ENCODE assay signal across 13 mouse cellular contexts in the genomic region with DNA sequence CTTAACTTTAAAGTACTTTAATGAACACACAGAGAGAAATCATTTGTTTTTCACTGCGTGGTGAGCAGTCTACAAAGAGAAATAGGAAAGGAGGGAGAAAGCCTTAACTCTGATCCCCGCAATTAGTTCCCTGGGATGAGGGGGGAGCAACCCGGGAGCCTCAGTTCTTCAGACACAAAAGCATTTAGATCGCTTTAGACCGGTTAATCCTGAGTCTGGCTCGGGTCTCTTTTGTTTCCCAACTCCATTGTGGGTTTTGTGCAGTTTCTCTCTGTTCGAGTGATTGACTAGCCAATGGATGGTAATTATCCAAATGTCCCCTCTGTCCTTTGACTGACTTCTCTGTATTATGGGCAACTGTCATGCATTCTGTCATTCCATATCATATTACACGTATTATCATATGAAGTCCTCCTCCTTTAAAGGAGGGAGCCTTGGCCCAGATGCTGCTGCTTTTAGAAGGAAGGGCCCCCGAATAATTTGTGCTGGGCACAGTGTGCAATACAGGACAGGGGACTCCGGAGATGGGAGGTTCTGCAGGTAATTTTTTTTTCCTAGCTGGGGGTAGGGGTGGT. TPM values are rescaled to one million over a fixed set of nuclear protein-coding genes. Genes with fewer than 3 reads are reported as not detected.
DNase-seq lines count a peak whose midpoint lies in the region; ATAC-seq and TF ChIP-seq lines count a peak whose summit lies in the region.
"Had no signal": no experiment of that assay in that cellular context is flagged by ENCODE, and none has a peak within 500 bp of the region (broad histone marks: within the 10 kb centered on the region; RNA-seq: fewer than 3 reads in every experiment).

No protein-coding gene starts in this region.

- H3K27ac ChIP-seq in forebrain, embryonic 12.5 days = peak overlapping the region; percentile 97
- no peak overlapping the region for H3K27ac ChIP-seq in limb, embryonic 10.5 days
- no peak overlapping the region for H3K27ac ChIP-seq in neural tube, embryonic 15.5 days (replicated peaks)
- no peak overlapping the region for H3K27ac ChIP-seq in stomach, postnatal 0 days (replicated peaks)
- H3K27ac ChIP-seq in liver, embryonic 12.5 days = no peak overlapping the region
- H3K27ac ChIP-seq: heart, adult 2 months had no signal

- peak; percentile 53; the same call in 1 of the 2 replicates for ATAC-seq in forebrain, embryonic 12.5 days (ENCODE audit: low FRiP score)
- ATAC-seq in neural tube, embryonic 15.5 days (ENCODE audit: low FRiP score) = no peak
- ATAC-seq in stomach, postnatal 0 days (ENCODE audit: low FRiP score, low TSS enrichment) = no peak
- ATAC-seq in liver, embryonic 12.5 days = no peak

- peaks cover 49% of the 10 kb centered on the region for H3K4me1 ChIP-seq in forebrain, embryonic 12.5 days
- H3K4me1 ChIP-seq in limb, embryonic 10.5 days = peaks cover 48% of the 10 kb centered on the region
- peaks cover 10% of the 10 kb centered on the region for H3K4me1 ChIP-seq in neural tube, embryonic 15.5 days
- H3K4me1 ChIP-seq in stomach, postnatal 0 days (replicated peaks; ENCODE audit: control insufficient read depth, insufficient read depth) = peaks cover 3% of the 10 kb centered on the region; the same call in 1 of the 2 replicates
- H3K4me1 ChIP-seq in liver, embryonic 12.5 days = peaks cover 9% of the 10 kb centered on the region

- peak overlapping the region; percentile 99 for H3K9ac ChIP-seq in forebrain, embryonic 12.5 days
- H3K9ac ChIP-seq in neural tube, embryonic 15.5 days (replicated peaks) = no peak overlapping the region
- H3K9ac ChIP-seq in stomach, postnatal 0 days (ENCODE audit: low read length) = no peak overlapping the region
- H3K9ac ChIP-seq in liver, embryonic 12.5 days = no peak overlapping the region

- TF ChIP-seq EP300 in stomach, postnatal 0 days (optimal IDR thresholded peaks at IDR 0.05) = no peak

- no peaks in the 10 kb centered on the region for H3K36me3 ChIP-seq in forebrain, embryonic 12.5 days (replicated peaks)
- no peaks in the 10 kb centered on the region for H3K36me3 ChIP-seq in limb, embryonic 10.5 days
- H3K36me3 ChIP-seq in neural tube, embryonic 15.5 days = no peaks in the 10 kb centered on the region
- H3K36me3 ChIP-seq in stomach, postnatal 0 days (ENCODE audit: control insufficient read depth, insufficient read depth, low read length) = no peaks in the 10 kb centered on the region
- no peaks in the 10 kb centered on the region for H3K36me3 ChIP-seq in liver, embryonic 12.5 days
- H3K36me3 ChIP-seq: G1E had no signal

- peak; percentile 54 for DNase-seq in embryo, embryonic 11 days
- no peak for DNase-seq in limb, embryonic 10.5 days (ENCODE audit: low spot score)
- DNase-seq in urinary bladder, postnatal 14 days (ENCODE audit: low spot score) = no peak
- no peak for DNase-seq in stomach, postnatal 0 days (ENCODE audit: low spot score)
- DNase-seq: adrenal gland, postnatal 14 days; cerebellum, adult 8-10 months; heart, adult 2 months; lung, postnatal 10 days; right cerebral cortex, postnatal 14 days had no signal

- TF ChIP-seq CTCF in stomach, postnatal 0 days (IDR thresholded peaks at IDR 0.05; ENCODE audit: low read depth) = no peak

- H3K27me3 ChIP-seq in forebrain, embryonic 12.5 days = peaks cover 75% of the 10 kb centered on the region
- peaks cover 100% of the 10 kb centered on the region for H3K27me3 ChIP-seq in limb, embryonic 10.5 days (ENCODE audit: low read depth, poor library complexity, severe bottlenecking)
- H3K27me3 ChIP-seq in neural tube, embryonic 15.5 days (replicated peaks) = peaks cover 95% of the 10 kb centered on the region
- peaks cover 33% of the 10 kb centered on the region; the same call in 1 of the 2 replicates for H3K27me3 ChIP-seq in stomach, postnatal 0 days (ENCODE audit: control insufficient read depth, insufficient read depth, low read length)
- H3K27me3 ChIP-seq in liver, embryonic 12.5 days (replicated peaks) = peaks cover 100% of the 10 kb centered on the region

- peak overlapping the region; percentile 77 for H3K4me2 ChIP-seq in forebrain, embryonic 12.5 days
- no peak overlapping the region for H3K4me2 ChIP-seq in neural tube, embryonic 15.5 days
- no peak overlapping the region for H3K4me2 ChIP-seq in stomach, postnatal 0 days (replicated peaks; ENCODE audit: low read depth)
- H3K4me2 ChIP-seq in liver, embryonic 12.5 days = no peak overlapping the region

- H3K9me3 ChIP-seq in forebrain, embryonic 12.5 days = no peaks in the 10 kb centered on the region
- no peaks in the 10 kb centered on the region for H3K9me3 ChIP-seq in limb, embryonic 10.5 days (replicated peaks)
- no peaks in the 10 kb centered on the region for H3K9me3 ChIP-seq in neural tube, embryonic 15.5 days (replicated peaks)
- H3K9me3 ChIP-seq in stomach, postnatal 0 days (ENCODE audit: control insufficient read depth, low read length) = no peaks in the 10 kb centered on the region
- H3K9me3 ChIP-seq in liver, embryonic 12.5 days (replicated peaks) = no peaks in the 10 kb centered on the region
- H3K9me3 ChIP-seq: G1E had no signal

- WGBS in forebrain, embryonic 12.5 days = 2% methylated on average over 10 of the region's 10 CpGs
- WGBS in limb, embryonic 10.5 days = under 1% methylated on average over 10 of the region's 10 CpGs
- under 1% methylated on average over 10 of the region's 10 CpGs for WGBS in neural tube, embryonic 15.5 days
- 5% methylated on average over 10 of the region's 10 CpGs for WGBS in stomach, postnatal 0 days
- WGBS in liver, embryonic 12.5 days (ENCODE audit: insufficient replicate concordance) = 3% methylated on average over 10 of the region's 10 CpGs

- H3K4me3 ChIP-seq in forebrain, embryonic 12.5 days (replicated peaks) = peak overlapping the region; percentile 63
- peak overlapping the region; percentile 65; the same call in 1 of the 2 replicates for H3K4me3 ChIP-seq in limb, embryonic 10.5 days
- 0 out of 2 replicates have a peak overlapping the region, but pooled peaks have one; percentile 5 for H3K4me3 ChIP-seq in neural tube, embryonic 15.5 days (replicated peaks)
- no peak overlapping the region for H3K4me3 ChIP-seq in stomach, postnatal 0 days (ENCODE audit: low read depth, low read length)
- H3K4me3 ChIP-seq in liver, embryonic 12.5 days = no peak overlapping the region
- H3K4me3 ChIP-seq: heart, adult 2 months had no signal

RNA-seq across cellular contexts. Expression of gene Lhx2, which starts 1.6 kb away (rescaled TPM):
- polyA plus RNA-seq in forebrain, embryonic 12.5 days (2016; fragmentation: Nextera tagmentation; extraction: Ambion mirVana) = 196 and 224 TPM in 2 replicates
- 33.7 and 48.4 TPM in 2 replicates for polyA plus RNA-seq in limb, embryonic 10.5 days (2016; fragmentation: Nextera tagmentation; extraction: Ambion mirVana)
- 1.6 and 3.0 TPM in 2 replicates for polyA plus RNA-seq in neural tube, embryonic 15.5 days (2015; fragmentation: Nextera tagmentation; extraction: Ambion mirVana)
- not detected in 2 replicates for polyA plus RNA-seq in stomach, postnatal 0 days (2015; fragmentation: Nextera tagmentation; extraction: Ambion mirVana)
- 8.2 and 8.6 TPM in 2 replicates for polyA plus RNA-seq in liver, embryonic 12.5 days (2016; fragmentation: Nextera tagmentation; extraction: Ambion mirVana)
- polyA plus RNA-seq: heart, adult 2 months had no signal

RNA-seq across cellular contexts. Expression of gene Dennd1a, which starts 53.5 kb away (rescaled TPM):
- 23.4 and 30.3 TPM in 2 replicates for polyA plus RNA-seq in forebrain, embryonic 12.5 days (2016; fragmentation: Nextera tagmentation; extraction: Ambion mirVana)
- polyA plus RNA-seq in limb, embryonic 10.5 days (2016; fragmentation: Nextera tagmentation; extraction: Ambion mirVana) = 18.3 and 19.5 TPM in 2 replicates
- 17.0 and 17.8 TPM in 2 replicates for polyA plus RNA-seq in neural tube, embryonic 15.5 days (2015; fragmentation: Nextera tagmentation; extraction: Ambion mirVana)
- 3.1 and 4.3 TPM in 2 replicates for polyA plus RNA-seq in stomach, postnatal 0 days (2015; fragmentation: Nextera tagmentation; extraction: Ambion mirVana)
- polyA plus RNA-seq in liver, embryonic 12.5 days (2016; fragmentation: Nextera tagmentation; extraction: Ambion mirVana) = 13.3 and 17.2 TPM in 2 replicates

Comparison
In these comparisons a context has a peak if more than half of its experiments do, and no peak if none do; other contexts are left out.
1. H3K4me3 ChIP-seq: peak in forebrain, embryonic 12.5 days (single experiment), limb, embryonic 10.5 days (single experiment) and neural tube, embryonic 15.5 days (single experiment); none in stomach, postnatal 0 days (single experiment) and liver, embryonic 12.5 days (single experiment).